ENCODE assay signal across 23 mouse cellular contexts in the genomic region with DNA sequence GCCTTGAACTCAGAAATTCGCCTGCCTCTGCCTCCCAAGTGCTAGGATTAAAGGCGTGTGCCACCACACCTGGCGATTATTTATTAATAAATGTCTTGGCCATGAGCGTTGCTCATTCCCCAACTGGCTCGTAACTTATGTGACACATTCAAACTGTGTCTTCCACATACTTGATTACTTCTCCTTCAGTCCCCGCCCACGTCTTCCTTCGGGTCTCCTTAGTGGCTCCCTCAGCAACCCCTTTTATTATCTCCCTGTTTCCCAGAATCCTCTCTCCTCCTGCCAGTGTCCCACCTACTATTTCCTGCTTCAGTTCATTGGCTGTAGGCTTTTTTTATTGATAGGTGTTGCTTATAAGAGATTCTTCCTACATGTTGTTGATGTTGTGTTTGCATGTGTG.
DNase-seq lines count a peak whose midpoint lies in the region; ATAC-seq and TF ChIP-seq lines count a peak whose summit lies in the region.
"Had no signal": no experiment of that assay in that cellular context is flagged by ENCODE, and none has a peak within 500 bp of the region (broad histone marks: within the 10 kb centered on the region; RNA-seq: fewer than 3 reads in every experiment).

No protein-coding gene starts in this region.

- peak overlapping the region; percentile 44 to 57 for H3K4me3 ChIP-seq in MEL (ENCODE audit: control insufficient read depth in 1 of 2, insufficient read depth in 1 of 2, low read depth in 2 of 2, low read length in 2 of 2)
- no peak overlapping the region for H3K4me3 ChIP-seq in forebrain, embryonic 13.5 days

- TF ChIP-seq CTCF in MEL (IDR thresholded peaks at IDR 0.05 in 2 of 3, conservative IDR thresholded peaks at IDR 0.05 in 1 of 3; ENCODE audit: control insufficient read depth in 1 of 3, insufficient read depth in 1 of 3, low read depth in 2 of 3, low read length in 3 of 3, poor library complexity in 1 of 3, severe bottlenecking in 1 of 3) = no peak

- peak; percentile 93 for DNase-seq in MEL (ENCODE audit: low read depth, low spot score)
- DNase-seq in MEL-GATA-1-ER (ENCODE audit: extremely low read depth, low read depth) = peak; percentile 87
- DNase-seq in R1 (ENCODE audit: low read depth, low spot score) = peak; percentile 39
- DNase-seq in ovary, postnatal 14 days (ENCODE audit: low spot score) = no peak
- DNase-seq in cerebellum, postnatal 4 days (ENCODE audit: low spot score in 2 of 2) = no peak
- DNase-seq: adrenal gland, adult 2 months; adrenal gland, adult 8-10 months; adrenal gland, postnatal 10 days; adrenal gland, postnatal 14 days; adrenal gland, postnatal 25 days; adrenal gland, postnatal 36 days; B cell, adult 2 months; cerebellum, adult 11 months; cerebellum, adult 11-12 months; cerebellum, adult 18-20 months; cerebellum, adult 2 months; cerebellum, adult 8-10 months; cerebellum, adult 9-10 months had no signal

- no peak for TF ChIP-seq EP300 in MEL (IDR thresholded peaks at IDR 0.05; ENCODE audit: low read depth in 1 of 2, low read length in 2 of 2)

- no peaks in the 10 kb centered on the region for H3K79me2 ChIP-seq in MEL (ENCODE audit: control insufficient read depth, insufficient read depth, low read length, poor library complexity)

- peaks cover 0 to 7% of the 10 kb centered on the region in 2 experiments; a peak in 2 of 4 replicates for H3K36me3 ChIP-seq in MEL (ENCODE audit: control insufficient read depth in 1 of 2, insufficient read depth in 2 of 2, low read length in 2 of 2)
- peaks cover 38% of the 10 kb centered on the region for H3K36me3 ChIP-seq in forebrain, embryonic 13.5 days (ENCODE audit: poor library complexity, severe bottlenecking)
- H3K36me3 ChIP-seq: G1E had no signal

- no peaks in the 10 kb centered on the region for H3K27me3 ChIP-seq in MEL (ENCODE audit: control insufficient read depth in 1 of 2, insufficient read depth in 2 of 2, low read length in 2 of 2)
- H3K27me3 ChIP-seq in forebrain, embryonic 13.5 days = no peaks in the 10 kb centered on the region

- H3K4me2 ChIP-seq in forebrain, embryonic 13.5 days = no peak overlapping the region

- H3K4me1 ChIP-seq in MEL (ENCODE audit: control insufficient read depth in 1 of 2, insufficient read depth in 2 of 2, low read length in 2 of 2) = peaks cover 2 to 21% of the 10 kb centered on the region in 2 experiments
- H3K4me1 ChIP-seq in forebrain, embryonic 13.5 days = 0 out of 2 replicates have a peak, but pooled peaks cover 5% of the 10 kb centered on the region

- H3K9me3 ChIP-seq in MEL (replicated peaks; ENCODE audit: insufficient read depth, low read length) = no peaks in the 10 kb centered on the region
- H3K9me3 ChIP-seq in forebrain, embryonic 13.5 days (replicated peaks) = no peaks in the 10 kb centered on the region
- H3K9me3 ChIP-seq: G1E had no signal

- WGBS in forebrain, embryonic 13.5 days = 89% methylated on average over 8 of the region's 8 CpGs

- H3K27ac ChIP-seq in MEL (ENCODE audit: control insufficient read depth, low read depth, low read length) = peak overlapping the region; percentile 57
- H3K27ac ChIP-seq in forebrain, embryonic 13.5 days = no peak overlapping the region

- TF ChIP-seq POLR2A in MEL (IDR thresholded peaks at IDR 0.05; ENCODE audit: control insufficient read depth in 1 of 2, insufficient read depth in 1 of 2, low read depth in 1 of 2, low read length in 2 of 2, poor library complexity in 1 of 2) = peak in 1 of 2 experiments; percentile 76; a peak in 3 of 4 replicates

- H3K9ac ChIP-seq in MEL (ENCODE audit: control insufficient read depth, low read depth, low read length, poor library complexity, severe bottlenecking) = peak overlapping the region; percentile 59
- no peak overlapping the region for H3K9ac ChIP-seq in forebrain, embryonic 13.5 days

- ATAC-seq in forebrain, embryonic 13.5 days = no peak
- ATAC-seq: activated CD4-positive, CD25-positive, alpha-beta regulatory T cell, adult 4 months; CD4-positive, CD25-positive, alpha-beta regulatory T cell, adult 4 months; Patski had no signal

- TF ChIP-seq RAD21 in MEL (IDR thresholded peaks at IDR 0.05; ENCODE audit: low read depth, low read length) = no peak

TF ChIP-seq in MEL, 35 proteins besides CTCF, POLR2A, EP300 and RAD21:
- no peak for TF ChIP-seq SMC3 (IDR thresholded peaks at IDR 0.05; ENCODE audit: low read depth, low read length)
- no peak for TF ChIP-seq BHLHE40 (IDR thresholded peaks at IDR 0.05; ENCODE audit: borderline replicate concordance, low read depth, low read length)
- TF ChIP-seq GABPA (IDR thresholded peaks at IDR 0.05; ENCODE audit: low read depth, low read length) = no peak
- TF ChIP-seq USF1 (IDR thresholded peaks at IDR 0.05; ENCODE audit: low read depth, low read length) = no peak
- TF ChIP-seq MEF2A (IDR thresholded peaks at IDR 0.05; ENCODE audit: extremely low read depth, insufficient replicate concordance, low read depth, low read length, poor library complexity, severe bottlenecking) = no peak
- peak; percentile 66; the same call in 1 of the 2 replicates for TF ChIP-seq ZMIZ1 (IDR thresholded peaks at IDR 0.05; ENCODE audit: low read depth, low read length)
- TF ChIP-seq ETS1 (IDR thresholded peaks at IDR 0.05; ENCODE audit: low read depth, low read length) = no peak
- TF ChIP-seq MYB (IDR thresholded peaks at IDR 0.05; ENCODE audit: low read depth, low read length) = no peak
- no peak for TF ChIP-seq MAZ (IDR thresholded peaks at IDR 0.05; ENCODE audit: low read depth, low read length)
- TF ChIP-seq RCOR1 (IDR thresholded peaks at IDR 0.05; ENCODE audit: low read depth, low read length) = no peak
- TF ChIP-seq GATA1 (IDR thresholded peaks at IDR 0.05; ENCODE audit: low read depth, low read length) = peak; percentile 61
- no peak for TF ChIP-seq KAT2A (conservative IDR thresholded peaks at IDR 0.05; ENCODE audit: low read depth, low read length)
- TF ChIP-seq TAL1 (IDR thresholded peaks at IDR 0.05; ENCODE audit: low read length) = no peak
- no peak for TF ChIP-seq CHD1 (IDR thresholded peaks at IDR 0.05; ENCODE audit: low read depth, low read length)
- peak; percentile 53 for TF ChIP-seq MXI1 (IDR thresholded peaks at IDR 0.05; ENCODE audit: low read depth, low read length)
- no peak for TF ChIP-seq UBTF (IDR thresholded peaks at IDR 0.05; ENCODE audit: borderline replicate concordance, insufficient read depth, low read depth, low read length)
- TF ChIP-seq ZC3H11A (IDR thresholded peaks at IDR 0.05; ENCODE audit: low read depth, low read length) = no peak
- TF ChIP-seq JUND (IDR thresholded peaks at IDR 0.05; ENCODE audit: low read depth, low read length) = no peak
- TF ChIP-seq ELF1 (IDR thresholded peaks at IDR 0.05; ENCODE audit: low read depth, low read length) = 0 out of 2 replicates have a peak, but pooled peaks have one; percentile 16
- TF ChIP-seq CHD2 (IDR thresholded peaks at IDR 0.05; ENCODE audit: low read length) = no peak
- TF ChIP-seq TCF12 (IDR thresholded peaks at IDR 0.05; ENCODE audit: low read depth, low read length) = no peak
- peak; percentile 66 for TF ChIP-seq SIN3A (IDR thresholded peaks at IDR 0.05; ENCODE audit: low read length)
- no peak for TF ChIP-seq ZNF384 (IDR thresholded peaks at IDR 0.05; ENCODE audit: low read depth, low read length)
- TF ChIP-seq POLR2AphosphoS2 (IDR thresholded peaks at IDR 0.05; ENCODE audit: low read length) = peak; percentile 39; the same call in 1 of the 2 replicates
- TF ChIP-seq MAX (IDR thresholded peaks at IDR 0.05; ENCODE audit: low read length) = 0 out of 2 replicates have a peak, but pooled peaks have one; percentile 34
- no peak for TF ChIP-seq MYC (IDR thresholded peaks at IDR 0.05; ENCODE audit: low read depth, low read length)
- no peak for TF ChIP-seq MAFK (IDR thresholded peaks at IDR 0.05; ENCODE audit: borderline replicate concordance, low read depth, low read length)
- no peak for TF ChIP-seq USF2 (IDR thresholded peaks at IDR 0.05; ENCODE audit: borderline replicate concordance in 1 of 2, insufficient read depth in 1 of 2, low read depth in 1 of 2, low read length in 2 of 2)
- peak; percentile 95 for TF ChIP-seq TBP (IDR thresholded peaks at IDR 0.05; ENCODE audit: low read depth, low read length)
- TF ChIP-seq HCFC1 (IDR thresholded peaks at IDR 0.05; ENCODE audit: low read depth, low read length) = peak; percentile 68
- no peak for TF ChIP-seq E2F4 (IDR thresholded peaks at IDR 0.05; ENCODE audit: borderline replicate concordance, low read depth, low read length)
- TF ChIP-seq NELFE (IDR thresholded peaks at IDR 0.05; ENCODE audit: low read depth, low read length) = peak; percentile 63
- no peak for TF ChIP-seq POLR2AphosphoS5 (IDR thresholded peaks at IDR 0.05; ENCODE audit: borderline replicate concordance, low read depth, low read length)
- no peak for TF ChIP-seq NRF1 (IDR thresholded peaks at IDR 0.05; ENCODE audit: insufficient read depth, low read depth, low read length, poor library complexity, severe bottlenecking)
- no peak for TF ChIP-seq ZKSCAN1 (IDR thresholded peaks at IDR 0.05; ENCODE audit: low read depth, low read length)
TF ChIP-seq in MEL: peak in this region for 10.

Comparison
In these comparisons a context has a peak if more than half of its experiments do, and no peak if none do; other contexts are left out.
1. DNase-seq: peak in MEL (single experiment), MEL-GATA-1-ER (single experiment) and R1 (single experiment); none in ovary, postnatal 14 days (single experiment) and cerebellum, postnatal 4 days (0 of 2).